Mouse (Mus musculus): ENCODE measurements around the gene Batf. TPM values are rescaled to one million over a fixed set of nuclear protein-coding genes. Genes with fewer than 3 reads are reported as not detected.
"Not testable (repeated sequence)": the region's sequence is repeated elsewhere in the genome, so short reads cannot be mapped to it uniquely, and the experiment has no call there.

Batf gene
- polyA plus RNA-seq, 1 experiment from 2014 or later = 0.44 TPM

DNA sequence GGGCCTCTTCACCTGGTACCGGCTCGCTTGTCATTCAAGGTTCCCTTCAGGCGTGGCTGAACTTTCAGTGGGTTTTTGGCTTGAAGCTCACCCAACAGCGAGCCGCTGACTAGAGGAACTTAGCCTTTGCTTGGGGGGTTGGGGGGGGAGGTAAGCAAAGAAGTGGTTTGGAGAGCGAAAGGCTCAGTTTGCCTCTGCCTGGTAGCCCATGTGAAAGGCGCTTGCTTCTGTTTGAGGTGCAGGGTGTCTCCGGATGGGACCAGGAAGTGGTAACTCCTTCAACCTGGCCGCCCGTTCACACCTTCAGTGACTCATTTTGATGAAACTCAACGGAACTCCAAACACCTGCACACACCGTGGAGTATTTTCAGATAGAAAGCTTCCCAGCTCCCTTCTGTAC lies 25.6 kb upstream of the Batf start:
- no peak overlapping the region for H3K4me3 ChIP-seq (replicated peaks)
- H3K27me3 ChIP-seq (replicated peaks) = no peaks in the 10 kb centered on the region
- H3K9ac ChIP-seq (replicated peaks) = no peak overlapping the region
- no peaks in the 10 kb centered on the region for H3K9me3 ChIP-seq (replicated peaks)
- no peak for ATAC-seq (ENCODE audit: low FRiP score)
- no peak overlapping the region for H3K27ac ChIP-seq (replicated peaks)
- 91% methylated on average over 12 of the region's 12 CpGs for WGBS
- H3K36me3 ChIP-seq = no peaks in the 10 kb centered on the region
- 0 out of 2 replicates have a peak, but pooled peaks cover 8% of the 10 kb centered on the region for H3K4me1 ChIP-seq
- no peak overlapping the region for H3K4me2 ChIP-seq

DNA sequence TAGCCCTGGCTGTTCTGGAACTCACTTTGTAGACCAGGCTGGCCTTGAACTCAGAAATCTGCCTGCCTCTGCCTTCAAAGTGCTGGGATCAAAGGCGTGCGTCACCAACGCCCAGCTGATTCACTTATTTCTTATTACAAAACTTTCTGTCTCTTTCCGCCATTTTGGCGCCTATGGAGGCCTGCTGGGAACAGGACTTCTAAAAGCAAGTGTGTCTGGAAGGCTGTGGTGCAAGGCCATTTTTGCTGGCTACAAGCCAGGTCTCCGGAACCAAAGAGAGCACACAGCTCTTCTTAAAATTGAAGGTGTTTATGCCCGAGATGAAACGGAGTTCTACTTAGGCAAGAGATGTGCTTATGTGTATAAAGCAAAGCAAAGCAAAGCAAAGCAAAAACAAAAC lies 24.2 kb upstream of the Batf start:
- H3K27me3 ChIP-seq (replicated peaks); ATAC-seq (ENCODE audit: low FRiP score): not testable (repeated sequence)
- 88% methylated on average over 8 of the region's 8 CpGs for WGBS

DNA sequence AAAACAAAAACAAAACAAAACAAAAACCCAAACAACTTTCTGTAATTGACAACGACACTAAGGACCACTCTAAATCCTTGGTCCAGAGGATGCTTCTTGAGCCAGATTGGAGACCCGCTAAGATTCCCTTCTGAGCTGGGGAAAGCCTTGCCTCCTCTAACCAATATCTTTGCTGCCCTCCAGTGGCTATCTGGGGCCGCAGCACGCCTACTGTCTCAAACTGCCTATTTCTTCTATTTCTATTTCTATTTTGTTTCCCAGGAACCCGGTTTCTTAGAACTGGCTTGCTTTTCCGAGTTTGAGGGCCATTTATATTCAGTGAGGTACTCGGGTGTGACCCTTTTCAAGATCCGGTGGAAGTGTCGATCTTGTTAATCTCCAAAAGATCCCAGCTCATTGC lies 23.6 kb upstream of the Batf start:
- H3K27ac ChIP-seq (replicated peaks) = no peak overlapping the region
- H3K36me3 ChIP-seq = no peaks in the 10 kb centered on the region
- H3K27me3 ChIP-seq (replicated peaks) = no peaks in the 10 kb centered on the region
- H3K4me1 ChIP-seq = 0 out of 2 replicates have a peak, but pooled peaks cover 8% of the 10 kb centered on the region
- WGBS = 14% methylated on average over 9 of the region's 9 CpGs
- no peak overlapping the region for H3K9ac ChIP-seq (replicated peaks)
- H3K9me3 ChIP-seq (replicated peaks) = no peaks in the 10 kb centered on the region
- no peak overlapping the region for H3K4me3 ChIP-seq (replicated peaks)
- H3K4me2 ChIP-seq = no peak overlapping the region
- ATAC-seq (ENCODE audit: low FRiP score) = peak; percentile 78; the same call in 1 of the 2 replicates

More for the DNA sequence above, 24.2 kb upstream of the Batf start:
- H3K36me3 ChIP-seq; H3K9me3 ChIP-seq (replicated peaks); H3K4me3 ChIP-seq (replicated peaks); H3K4me1 ChIP-seq; H3K27ac ChIP-seq (replicated peaks); H3K9ac ChIP-seq (replicated peaks); H3K4me2 ChIP-seq: not testable (repeated sequence)

DNA sequence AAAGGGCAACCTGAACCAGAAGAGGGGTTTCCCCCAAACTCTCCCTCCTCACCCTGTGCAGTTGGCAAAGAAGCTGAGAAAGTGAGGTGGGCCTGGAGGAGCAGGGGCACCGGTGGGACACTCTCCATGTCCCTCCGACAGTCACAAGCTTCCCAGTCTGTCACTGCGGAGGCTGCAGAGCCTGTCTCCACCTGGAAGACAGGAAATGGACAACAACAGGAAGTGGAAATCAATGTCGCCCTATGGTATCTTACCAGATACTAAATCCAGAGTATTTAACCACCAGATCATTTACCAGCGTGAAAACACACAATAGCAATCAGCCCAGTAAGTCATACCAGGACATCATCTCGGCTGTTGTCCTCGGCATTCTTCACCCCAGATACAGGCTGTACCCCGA lies 20.4 kb upstream of the Batf start:
- H3K27ac ChIP-seq (replicated peaks) = no peak overlapping the region
- H3K4me3 ChIP-seq (replicated peaks) = no peak overlapping the region
- no peak for ATAC-seq (ENCODE audit: low FRiP score)
- H3K4me2 ChIP-seq = no peak overlapping the region
- H3K4me1 ChIP-seq = 0 out of 2 replicates have a peak, but pooled peaks cover 3% of the 10 kb centered on the region
- H3K9me3 ChIP-seq (replicated peaks) = no peaks in the 10 kb centered on the region
- no peaks in the 10 kb centered on the region for H3K27me3 ChIP-seq (replicated peaks)
- no peak overlapping the region for H3K9ac ChIP-seq (replicated peaks)
- no peaks in the 10 kb centered on the region for H3K36me3 ChIP-seq
- WGBS = 92% methylated on average over 8 of the region's 8 CpGs

DNA sequence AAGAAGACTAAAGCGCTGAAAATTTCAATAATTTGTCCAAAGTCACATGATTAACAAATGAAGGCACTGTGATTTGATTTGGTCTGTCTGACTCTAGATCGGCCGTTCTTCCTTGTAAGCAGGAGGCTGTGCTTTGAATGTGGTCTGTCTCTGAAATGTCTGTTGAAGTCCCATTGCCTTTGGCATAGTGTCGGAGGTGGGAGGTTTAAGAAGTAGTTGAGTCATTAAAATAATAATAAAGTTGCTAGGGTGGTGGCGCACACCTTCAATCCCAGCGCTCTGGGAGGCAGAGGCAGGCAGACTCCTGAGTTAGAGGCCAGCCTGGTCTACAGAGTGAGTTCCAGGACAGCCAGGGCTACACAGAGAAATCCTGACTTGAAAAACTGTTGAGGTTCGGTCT lies 19.4 kb upstream of the Batf start:
- Histone ChIP-seq H3K27me3 (replicated peaks) (no peaks in the 10 kb centered on the region), H3K36me3 (no peaks in the 10 kb centered on the region), H3K4me1 (0 out of 2 replicates have a peak, but pooled peaks cover 3% of the 10 kb centered on the region), H3K4me3 (replicated peaks) (no peak overlapping the region), H3K27ac (replicated peaks) (no peak overlapping the region), H3K9ac (replicated peaks) (no peak overlapping the region), H3K4me2 (no peak overlapping the region), H3K9me3 (replicated peaks) (no peaks in the 10 kb centered on the region)
- ATAC-seq (ENCODE audit: low FRiP score) = no peak
- 94% methylated on average over 7 of the region's 7 CpGs for WGBS

DNA sequence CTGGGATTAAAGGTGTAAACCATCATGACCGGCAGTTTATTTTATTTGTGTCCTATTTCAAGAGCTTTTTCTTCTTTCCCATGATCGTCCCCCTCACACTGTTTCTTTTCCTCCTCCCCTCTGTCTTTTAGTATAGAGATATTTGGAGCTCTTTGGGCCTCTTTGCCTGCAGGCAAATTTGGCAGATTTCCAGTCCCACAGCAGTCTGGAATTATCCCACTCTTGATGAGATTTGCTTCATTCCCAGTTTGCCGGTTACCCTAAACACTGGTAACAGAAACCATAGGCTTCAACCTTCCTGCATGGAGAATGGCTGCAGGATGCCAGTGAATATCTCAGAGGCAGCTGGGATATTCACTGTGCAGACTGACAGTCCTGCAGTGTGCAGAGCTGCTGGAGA lies 17.8 kb upstream of the Batf start:
- 42% methylated on average over 3 of the region's 3 CpGs for WGBS
- H3K27ac ChIP-seq (replicated peaks) = no peak overlapping the region

DNA sequence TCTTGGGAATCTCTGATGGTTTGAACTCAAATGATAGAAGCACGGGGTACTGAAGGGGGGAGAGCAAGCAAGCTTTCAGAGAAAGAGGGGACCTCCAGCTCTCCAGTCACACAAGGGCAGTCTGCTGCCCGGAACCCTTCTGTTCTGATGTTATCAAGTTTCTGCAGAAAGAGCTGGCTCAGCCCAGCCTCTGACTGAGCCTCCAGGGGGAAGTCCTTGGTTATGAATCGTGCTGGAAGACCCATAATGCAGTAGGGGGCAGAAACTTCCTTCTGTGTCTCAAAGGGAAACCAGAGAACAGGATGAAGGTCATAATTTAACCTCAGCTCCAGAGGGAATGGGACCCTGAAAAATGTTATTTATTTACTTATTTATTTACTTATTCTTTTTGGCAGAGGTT lies 16.4 kb upstream of the Batf start:
- H3K27me3 ChIP-seq (replicated peaks) = no peaks in the 10 kb centered on the region
- no peaks in the 10 kb centered on the region for H3K4me1 ChIP-seq
- H3K36me3 ChIP-seq = no peaks in the 10 kb centered on the region
- H3K4me3 ChIP-seq (replicated peaks) = no peak overlapping the region
- ATAC-seq (ENCODE audit: low FRiP score) = no peak
- H3K27ac ChIP-seq (replicated peaks) = no peak overlapping the region
- H3K4me2 ChIP-seq = no peak overlapping the region
- H3K9me3 ChIP-seq (replicated peaks) = no peaks in the 10 kb centered on the region
- H3K9ac ChIP-seq (replicated peaks) = no peak overlapping the region
- WGBS = 77% methylated on average over 3 of the region's 3 CpGs

More for the DNA sequence above, 17.8 kb upstream of the Batf start:
- no peak for ATAC-seq (ENCODE audit: low FRiP score)
- H3K36me3 ChIP-seq = no peaks in the 10 kb centered on the region
- no peaks in the 10 kb centered on the region for H3K27me3 ChIP-seq (replicated peaks)
- no peaks in the 10 kb centered on the region for H3K9me3 ChIP-seq (replicated peaks)
- no peak overlapping the region for H3K4me3 ChIP-seq (replicated peaks)
- no peak overlapping the region for H3K4me2 ChIP-seq
- no peaks in the 10 kb centered on the region for H3K4me1 ChIP-seq
- H3K9ac ChIP-seq (replicated peaks) = no peak overlapping the region

DNA sequence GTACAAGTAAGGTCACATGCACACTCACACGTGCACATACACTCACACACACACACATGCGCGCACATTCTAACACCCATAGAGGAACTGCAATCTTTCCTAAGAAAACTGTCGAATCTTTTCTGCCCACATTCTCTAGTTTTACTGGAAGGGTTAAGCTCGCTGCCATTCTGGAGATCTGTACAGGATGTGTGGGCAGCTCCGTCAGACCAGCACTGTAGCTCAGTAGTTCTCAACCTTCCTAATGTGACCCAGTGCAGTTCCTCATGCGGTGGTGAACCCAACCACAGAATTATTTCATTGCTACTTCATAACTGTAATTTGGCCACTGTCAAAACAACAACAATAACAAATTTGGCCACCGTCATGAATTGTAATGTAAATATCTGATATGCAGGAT lies 12.6 kb upstream of the Batf start:
- H3K27me3 ChIP-seq (replicated peaks) = no peaks in the 10 kb centered on the region
- no peaks in the 10 kb centered on the region for H3K4me1 ChIP-seq
- WGBS = 94% methylated on average over 8 of the region's 8 CpGs
- ATAC-seq (ENCODE audit: low FRiP score) = no peak
- no peak overlapping the region for H3K4me2 ChIP-seq
- no peak overlapping the region for H3K27ac ChIP-seq (replicated peaks)
- H3K9ac ChIP-seq (replicated peaks) = no peak overlapping the region
- H3K9me3 ChIP-seq (replicated peaks) = no peaks in the 10 kb centered on the region
- no peak overlapping the region for H3K4me3 ChIP-seq (replicated peaks)
- H3K36me3 ChIP-seq = no peaks in the 10 kb centered on the region

DNA sequence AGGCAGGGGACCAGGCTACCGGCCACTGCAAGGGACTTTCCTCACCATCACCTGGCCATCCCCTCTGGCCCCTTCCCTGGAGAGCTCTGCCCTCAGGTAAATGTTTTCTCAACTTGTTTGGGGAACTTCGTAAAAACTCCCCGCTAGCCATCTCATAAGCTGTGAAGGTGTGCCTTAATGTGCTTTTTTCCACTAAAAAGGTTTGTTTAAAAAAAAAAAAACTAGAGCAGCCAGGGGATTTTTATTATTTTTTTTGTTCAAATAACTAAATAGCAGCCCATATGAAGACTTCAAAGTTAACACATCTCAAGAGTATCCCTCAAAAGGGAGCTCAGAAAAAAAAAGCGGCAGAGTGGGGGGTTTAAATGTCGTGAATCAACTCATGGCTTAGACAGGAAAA lies 7.4 kb upstream of the Batf start:
- Histone ChIP-seq H3K4me1 (no peaks in the 10 kb centered on the region), H3K4me3 (replicated peaks) (no peak overlapping the region), H3K4me2 (no peak overlapping the region), H3K27ac (replicated peaks) (no peak overlapping the region), H3K27me3 (replicated peaks) (no peaks in the 10 kb centered on the region), H3K9ac (replicated peaks) (no peak overlapping the region), H3K9me3 (replicated peaks) (no peaks in the 10 kb centered on the region), H3K36me3 (no peaks in the 10 kb centered on the region)
- ATAC-seq (ENCODE audit: low FRiP score) = no peak
- 89% methylated on average over 5 of the region's 5 CpGs for WGBS

DNA sequence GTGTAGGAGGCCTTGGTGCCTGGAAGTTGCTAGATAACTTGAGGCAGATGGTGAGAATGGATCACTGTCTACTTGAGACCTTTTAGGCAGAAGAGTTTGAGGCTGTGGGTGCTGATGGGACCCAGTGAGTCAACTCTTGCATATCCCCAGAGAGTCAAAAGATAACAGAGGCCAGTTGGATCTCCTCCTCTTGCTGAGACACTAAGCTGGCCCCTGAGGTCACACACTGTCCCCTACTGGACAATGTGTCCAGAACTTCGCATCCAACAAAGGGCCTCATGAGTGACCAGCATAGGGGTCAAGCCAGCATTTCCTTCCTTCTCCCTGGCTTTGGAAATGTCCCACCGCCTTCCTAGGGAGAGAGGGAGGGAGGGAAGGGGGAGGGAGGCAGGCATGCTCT lies 6.7 kb upstream of the Batf start:
- ATAC-seq (ENCODE audit: low FRiP score) = no peak
- 83% methylated on average over 1 of the region's 2 CpGs for WGBS

DNA sequence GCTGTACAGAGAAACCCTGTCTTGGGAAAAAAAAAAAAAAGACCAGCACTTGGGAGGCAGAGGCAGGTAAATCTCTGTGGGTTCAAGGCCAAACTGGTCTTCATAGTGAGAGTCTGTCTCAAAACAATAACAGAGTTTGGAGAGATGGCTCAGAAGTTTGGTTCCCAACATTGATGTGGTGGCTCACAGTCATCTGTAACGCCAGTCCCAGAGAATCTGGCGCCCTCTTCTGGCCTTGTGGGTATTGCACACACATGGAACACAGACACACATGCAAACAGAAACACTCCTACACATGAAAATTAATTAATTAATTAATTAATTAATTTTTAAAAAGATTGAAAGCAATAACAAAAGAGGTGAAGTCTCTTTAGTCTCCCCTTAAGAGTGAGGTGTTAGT lies 4.1 kb upstream of the Batf start:
- H3K4me3 ChIP-seq (replicated peaks) = no peak overlapping the region
- H3K36me3 ChIP-seq = no peaks in the 10 kb centered on the region
- no peaks in the 10 kb centered on the region for H3K9me3 ChIP-seq (replicated peaks)
- ATAC-seq (ENCODE audit: low FRiP score) = no peak
- no peak overlapping the region for H3K9ac ChIP-seq (replicated peaks)
- no peaks in the 10 kb centered on the region for H3K27me3 ChIP-seq (replicated peaks)
- H3K27ac ChIP-seq (replicated peaks) = no peak overlapping the region
- WGBS = 53% methylated on average over 2 of the region's 2 CpGs
- no peak overlapping the region for H3K4me2 ChIP-seq
- H3K4me1 ChIP-seq = no peaks in the 10 kb centered on the region

More for the DNA sequence above, 6.7 kb upstream of the Batf start:
- Histone ChIP-seq H3K36me3 (no peaks in the 10 kb centered on the region), H3K27me3 (replicated peaks) (no peaks in the 10 kb centered on the region), H3K27ac (replicated peaks) (no peak overlapping the region), H3K9ac (replicated peaks) (no peak overlapping the region), H3K4me2 (no peak overlapping the region), H3K4me1 (no peaks in the 10 kb centered on the region), H3K4me3 (replicated peaks) (no peak overlapping the region), H3K9me3 (replicated peaks) (no peaks in the 10 kb centered on the region)

DNA sequence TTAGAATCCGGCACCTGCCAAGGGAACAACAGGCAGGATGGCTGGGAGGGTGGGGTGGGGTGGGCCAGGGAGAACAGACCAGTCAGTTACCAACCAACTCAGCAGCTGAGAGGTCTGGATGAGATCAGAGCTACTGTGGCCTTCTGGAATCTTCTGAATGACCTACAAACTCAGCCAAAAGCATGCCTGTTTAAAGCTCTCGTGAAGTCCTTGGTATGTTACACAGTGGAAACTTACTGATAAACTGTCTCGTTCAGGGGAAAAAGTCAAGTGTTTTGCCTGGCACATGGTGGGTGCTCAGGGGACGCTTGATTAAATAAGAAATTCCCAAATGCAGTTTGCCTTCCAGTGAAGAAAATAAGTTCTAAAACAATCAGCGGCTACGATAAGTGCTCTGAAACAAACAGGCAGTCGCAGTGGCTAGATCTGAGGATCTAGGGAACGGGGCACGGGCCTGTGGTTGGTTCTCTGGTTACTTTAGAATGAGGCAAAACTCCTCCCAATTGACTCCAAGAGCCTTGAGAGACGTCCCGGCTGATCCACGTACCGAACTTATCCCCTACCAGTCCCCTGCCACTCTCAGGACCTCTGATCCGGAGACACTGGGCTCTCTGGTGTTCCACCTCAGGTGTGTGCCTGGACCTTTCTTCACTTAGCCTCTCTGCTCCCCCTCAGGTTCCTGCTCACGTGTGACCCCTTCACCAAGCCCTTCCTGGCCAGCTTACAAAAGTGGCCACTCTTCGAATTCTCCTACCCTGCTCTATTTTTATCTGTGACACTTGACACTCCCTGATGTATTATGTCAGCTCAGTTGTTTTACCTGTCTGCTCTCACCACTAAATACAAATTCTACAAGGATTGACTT lies 1.8 kb upstream of the Batf start:
- no peak overlapping the region for H3K27ac ChIP-seq (replicated peaks)
- H3K9ac ChIP-seq (replicated peaks) = no peak overlapping the region
- H3K27me3 ChIP-seq (replicated peaks) = no peaks in the 10 kb centered on the region
- H3K4me3 ChIP-seq (replicated peaks) = no peak overlapping the region
- no peaks in the 10 kb centered on the region for H3K9me3 ChIP-seq (replicated peaks)
- no peaks in the 10 kb centered on the region for H3K4me1 ChIP-seq
- no peak for ATAC-seq (ENCODE audit: low FRiP score)
- H3K36me3 ChIP-seq = no peaks in the 10 kb centered on the region
- no peak overlapping the region for H3K4me2 ChIP-seq
- 86% methylated on average over 16 of the region's 16 CpGs for WGBS
